Mouse (Mus musculus): ENCODE data around the gene Plekhh1.
A peak's percentile ranks its signal among the peaks of the same experiment; 100 is the strongest.

Plekhh1 gene

GRCm38 (mm10) chr12:79035349-79035748 lies 6.4 kb downstream of the Plekhh1 start:
- DNase-seq = no peak

GRCm38 (mm10) chr12:79039708-79040107 lies 10.7 kb downstream of the Plekhh1 start:
- no peak for DNase-seq

GRCm38 (mm10) chr12:79040201-79040827 lies 11.4 kb downstream of the Plekhh1 start:
- no peak for DNase-seq

DNA sequence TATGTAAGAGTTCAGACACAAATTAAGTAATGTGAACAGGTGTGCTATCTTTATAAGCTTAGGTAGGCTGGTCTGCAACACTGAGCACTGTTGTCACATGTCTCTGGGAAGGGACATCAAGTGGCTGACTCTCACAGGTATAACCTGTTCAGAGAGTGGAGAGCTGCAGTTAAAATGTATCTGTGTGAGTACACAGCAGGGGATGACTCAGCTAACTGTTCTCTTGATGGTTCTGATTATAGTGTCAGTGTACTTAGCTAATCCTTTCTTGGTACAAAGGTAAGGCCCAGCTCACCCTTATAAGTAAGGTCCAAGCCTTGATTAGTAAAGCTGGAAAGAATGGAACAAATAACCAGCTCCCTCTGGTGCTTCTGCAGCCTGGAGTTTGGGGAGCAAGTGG lies 12.5 kb downstream of the Plekhh1 start:
- DNase-seq = no peak

DNA sequence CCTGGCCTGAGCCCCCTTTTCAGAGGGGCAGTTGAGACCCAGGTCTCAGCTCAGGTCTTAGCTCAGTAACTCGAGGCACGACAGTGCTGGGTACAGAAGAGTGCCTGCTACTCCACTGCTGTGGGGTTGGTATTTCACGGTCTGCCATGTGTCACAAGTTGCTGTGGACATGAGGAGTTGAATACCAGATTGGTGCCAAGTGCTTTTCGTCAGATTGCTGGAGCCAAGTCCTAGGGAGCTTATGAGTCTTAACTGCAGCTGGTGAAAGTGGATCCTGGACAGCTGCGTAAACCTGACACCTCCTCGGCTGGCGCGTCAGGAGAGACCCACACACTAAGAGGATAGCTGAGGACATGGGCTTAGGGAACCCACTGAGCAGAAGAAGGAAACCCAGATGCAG lies 15.7 kb downstream of the Plekhh1 start:
- no peak for DNase-seq

- DNase-seq = no peak
Observed at GRCm38 (mm10) chr12:79046171-79046570, 17.2 kb downstream of the Plekhh1 start.

DNA sequence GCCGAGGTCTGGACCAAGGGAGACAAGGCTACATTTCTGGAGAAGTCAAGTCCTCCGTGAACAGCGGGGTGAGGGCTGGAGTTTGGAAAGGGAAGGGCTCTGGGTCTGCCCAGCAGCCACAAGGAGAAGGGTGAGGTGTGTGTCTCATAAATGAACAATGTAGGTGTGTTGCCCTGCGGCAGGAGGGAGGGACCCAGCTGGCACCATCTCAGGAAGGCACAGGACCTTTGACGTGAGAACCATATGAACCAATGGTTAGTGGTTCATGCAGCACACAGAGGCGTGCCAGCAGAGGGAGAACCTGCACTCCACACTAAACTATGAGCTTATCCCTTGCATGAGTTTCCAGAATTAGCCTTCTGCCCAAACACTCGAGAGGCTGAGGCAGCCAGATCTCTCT lies 18.2 kb downstream of the Plekhh1 start:
- no peak for DNase-seq

- no peak for DNase-seq
Observed at GRCm38 (mm10) chr12:79048898-79049297, 19.9 kb downstream of the Plekhh1 start.

GRCm38 (mm10) chr12:79049807-79050206 lies 20.8 kb downstream of the Plekhh1 start:
- DNase-seq = no peak

DNA sequence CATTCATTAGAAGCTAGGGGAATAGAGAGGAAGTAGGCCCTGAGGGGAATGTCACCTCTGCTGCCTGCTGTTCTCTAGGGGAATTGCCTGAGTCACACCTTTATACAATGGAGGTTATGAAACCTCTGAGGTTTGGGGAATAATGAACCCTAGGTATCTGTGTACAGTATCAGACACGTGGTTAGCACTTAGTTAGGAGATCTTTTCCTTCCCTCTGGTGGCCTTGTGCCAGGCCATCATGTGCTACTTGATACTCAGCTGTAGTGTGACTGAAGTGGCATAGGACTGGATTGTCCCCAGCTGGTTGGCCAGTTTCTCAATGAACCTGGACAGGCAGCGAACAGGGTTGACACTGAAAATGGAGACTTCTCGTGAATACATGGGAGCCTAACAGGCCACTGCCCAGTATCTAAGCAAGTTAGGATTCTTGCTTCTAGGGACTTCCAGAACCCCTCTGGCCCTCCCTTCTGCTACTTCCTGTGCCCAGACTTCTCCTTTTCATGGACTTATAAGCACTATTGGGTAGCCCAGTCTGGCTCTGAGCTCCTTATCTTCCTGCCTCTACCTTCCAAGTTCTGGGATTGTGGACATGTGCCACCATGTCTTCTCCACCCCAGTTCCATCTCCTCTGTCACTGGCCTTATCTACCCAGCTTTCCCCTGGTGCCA lies 21.7 kb downstream of the Plekhh1 start:
- no peak for DNase-seq

- no peak for DNase-seq
Observed at GRCm38 (mm10) chr12:79052073-79052472, 23.1 kb downstream of the Plekhh1 start.

- DNase-seq = peak; percentile 39
Observed at GRCm38 (mm10) chr12:79055276-79055675, 26.3 kb downstream of the Plekhh1 start.

GRCm38 (mm10) chr12:79059573-79059972 lies 30.6 kb downstream of the Plekhh1 start:
- no peak for DNase-seq

- no peak for DNase-seq
Observed at GRCm38 (mm10) chr12:79060134-79060533, 31.2 kb downstream of the Plekhh1 start.

DNA sequence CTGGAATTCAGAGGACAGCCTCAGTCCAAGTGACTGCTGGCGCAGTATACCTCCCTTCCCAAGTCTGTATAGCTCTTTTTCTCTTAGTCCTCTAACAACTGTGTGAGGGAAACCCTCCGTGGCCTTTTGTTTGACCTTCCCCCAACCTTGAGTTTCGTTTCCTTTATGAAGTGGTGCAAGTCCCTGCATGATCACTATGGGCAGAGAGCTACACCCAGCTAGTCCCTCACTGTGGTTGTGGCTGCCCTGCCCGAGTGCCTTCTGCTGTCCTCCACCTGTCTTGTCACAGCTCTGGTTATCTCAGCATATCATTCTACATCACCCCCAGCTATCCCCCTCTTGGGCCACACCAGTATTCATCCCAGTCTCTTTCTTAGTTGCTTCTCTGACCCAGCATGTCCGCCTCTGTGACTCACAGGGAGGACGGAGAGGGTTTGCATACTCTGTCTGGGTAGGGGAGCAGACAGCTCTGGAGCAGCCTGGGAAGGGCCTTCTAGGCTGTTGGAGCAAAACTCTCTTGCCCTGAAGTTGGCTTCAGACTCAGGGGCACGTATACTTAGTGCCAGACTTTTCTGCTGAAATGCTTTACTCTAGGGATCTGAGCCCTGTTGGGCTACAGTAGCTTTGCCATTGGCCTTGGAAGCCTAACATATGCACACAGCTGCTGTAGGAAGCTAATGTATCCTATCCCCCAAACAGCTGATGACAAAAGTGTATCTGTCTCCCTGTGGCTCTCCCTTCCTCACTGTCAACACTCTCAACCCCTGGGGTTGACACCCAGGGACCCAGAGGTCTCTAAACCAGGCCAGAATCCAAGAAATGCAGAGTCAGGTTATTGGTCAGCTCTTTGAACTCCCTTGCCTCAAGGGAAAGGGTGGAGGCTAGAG lies 32.0 kb downstream of the Plekhh1 start:
- no peak for DNase-seq

DNA sequence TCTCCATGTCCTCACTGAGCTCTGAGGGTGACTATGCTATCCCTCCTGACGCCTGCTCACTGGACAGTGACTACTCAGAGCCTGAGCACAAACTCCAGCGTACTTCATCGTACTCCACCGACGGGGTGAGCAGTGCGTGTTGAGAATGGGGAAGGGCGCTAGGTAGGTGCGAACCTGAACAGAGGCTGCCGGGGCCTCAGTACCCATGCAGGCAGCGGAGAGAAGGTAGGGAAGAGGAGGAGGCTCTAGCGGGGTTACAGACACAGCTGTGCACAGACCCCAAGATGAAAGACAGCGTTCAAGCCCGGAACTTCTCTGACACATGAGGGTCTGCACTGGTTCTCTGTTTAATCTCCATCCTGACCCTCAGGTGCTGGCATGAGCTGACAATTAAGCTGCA lies 35.5 kb downstream of the Plekhh1 start:
- peak; percentile 62 for DNase-seq

DNA sequence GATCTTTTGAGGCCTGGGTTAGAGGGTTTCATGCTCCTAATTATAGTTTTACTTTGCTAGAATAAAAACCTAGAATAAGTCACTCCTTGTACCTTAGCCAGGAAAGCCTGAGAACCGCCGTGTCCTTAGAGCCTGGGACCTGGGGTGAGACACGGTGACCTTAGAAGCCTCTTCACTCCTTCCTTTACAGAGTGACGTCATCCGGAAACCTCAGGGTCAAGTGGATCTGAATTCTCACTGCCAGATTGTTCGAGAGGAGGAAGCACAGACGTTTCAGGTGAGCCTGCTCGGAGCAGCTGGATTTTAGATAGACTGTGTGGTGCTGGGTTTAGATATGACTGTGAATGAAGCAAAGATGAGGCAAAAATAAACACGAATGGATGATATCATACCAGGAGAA lies 37.5 kb downstream of the Plekhh1 start:
- no peak for DNase-seq

GRCm38 (mm10) chr12:79067526-79067925 lies 38.6 kb downstream of the Plekhh1 start:
- DNase-seq = no peak

DNA sequence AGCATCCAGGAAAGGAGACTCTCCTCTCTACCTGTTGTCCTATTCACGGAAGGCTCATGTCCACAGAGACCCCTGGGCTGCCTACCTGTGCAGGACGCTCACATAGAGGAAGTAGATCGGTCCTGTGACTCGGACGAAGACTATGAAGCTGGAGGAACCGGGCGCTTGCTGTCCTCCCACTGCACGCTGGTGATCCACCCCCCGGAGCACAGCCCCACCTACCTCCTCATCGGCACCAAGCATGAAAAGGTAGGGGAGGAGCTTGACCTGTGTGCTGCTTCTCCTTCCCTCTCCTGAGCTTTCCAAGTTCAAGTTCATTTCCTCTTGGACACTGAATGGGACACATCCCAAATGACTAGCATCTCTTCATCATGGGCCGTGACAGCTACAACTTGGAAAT lies 39.3 kb downstream of the Plekhh1 start:
- DNase-seq = no peak

DNA sequence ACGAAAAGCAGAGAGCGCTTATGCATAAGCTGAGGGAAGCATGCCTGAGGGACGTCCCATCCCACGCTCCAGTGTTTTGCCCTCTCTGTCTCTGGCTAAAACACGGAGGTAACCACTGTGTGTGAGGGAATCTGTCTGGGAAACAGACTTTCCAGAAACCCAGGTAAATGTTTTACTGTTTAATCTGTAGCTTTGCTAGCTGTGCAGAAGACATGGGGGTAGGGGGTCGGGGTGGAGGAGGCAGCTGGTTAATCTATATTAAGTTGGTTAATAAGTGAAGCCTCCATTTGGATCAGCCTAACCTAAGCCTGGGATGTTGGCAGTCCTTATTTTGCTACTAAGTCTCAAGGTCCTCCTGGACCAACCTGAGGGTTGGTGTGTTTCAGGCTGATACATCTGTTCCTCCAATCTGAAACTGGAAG lies 40.2 kb downstream of the Plekhh1 start:
- no peak for DNase-seq

DNA sequence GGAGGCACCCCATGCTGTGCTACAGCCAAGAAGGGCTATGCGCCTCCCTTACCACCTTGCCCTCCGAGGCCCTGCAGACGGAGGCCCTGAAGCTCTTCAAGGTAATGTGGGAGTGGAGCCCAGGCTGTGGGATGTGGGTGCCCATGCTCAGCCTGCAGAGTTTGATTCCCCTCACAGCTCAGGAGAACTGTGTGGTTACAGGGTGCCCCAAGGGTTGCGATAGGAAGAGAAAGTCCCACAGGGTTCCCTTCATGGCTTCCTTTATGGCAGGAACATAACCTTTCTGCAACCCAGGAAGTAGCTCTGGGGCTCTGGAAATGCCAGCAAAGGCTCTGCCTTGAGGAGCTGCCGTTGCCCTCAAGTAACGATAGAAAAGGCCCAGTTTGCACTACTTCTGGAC lies 41.0 kb downstream of the Plekhh1 start:
- peak; percentile 20 for DNase-seq

GRCm38 (mm10) chr12:79070736-79071333 lies 41.9 kb downstream of the Plekhh1 start:
- peak; percentile 74 for DNase-seq

GRCm38 (mm10) chr12:79072576-79072975 lies 43.6 kb downstream of the Plekhh1 start:
- no peak for DNase-seq

Measured in thymus, postnatal 14 days (tissue).